Mouse (Mus musculus) small intestine, adult 2 months (tissue): ENCODE data around the gene Gm45902.

ENCODE experiments used
- CTCF ChIP-seq: fragments of 200-500 bp; IDR thresholded peaks from 2 replicates; pipeline ENCODE4 v1.5.1; 2012; ENCODE audit warnings: low read depth, mild to moderate bottlenecking, control low read depth, inconsistent platforms, low read length, moderate library complexity, mixed read lengths; ENCODE audit not compliant: insufficient replicate concordance, insufficient read length; ENCODE audit errors: extremely low read depth
- POLR2A ChIP-seq: fragments of 200-500 bp; IDR thresholded peaks from 2 replicates; pipeline ENCODE4 v1.6.1; 2012; ENCODE audit warnings: low read depth, mild to moderate bottlenecking, control low read depth, inconsistent platforms, low read length, moderate library complexity

DNA sequence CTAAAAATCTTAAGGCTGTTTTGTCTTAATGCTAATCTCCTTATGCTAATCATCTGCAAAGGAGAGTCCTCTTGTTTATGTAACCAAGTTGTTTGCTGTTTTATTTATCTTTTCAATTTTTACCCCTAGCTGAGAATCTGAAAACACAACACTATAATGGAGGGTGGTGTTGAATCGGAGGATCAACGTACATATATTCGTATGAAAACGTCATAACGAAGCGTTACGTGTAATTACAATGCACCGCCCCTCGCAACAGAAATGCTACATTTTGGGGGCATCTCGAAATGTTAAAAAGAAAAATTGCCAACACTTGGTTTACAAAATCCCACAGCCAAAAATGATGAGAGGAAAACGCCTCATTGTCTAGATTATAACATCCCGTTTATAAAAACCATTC is 38.7 kb downstream of the Gm45902 start:
- TF ChIP-seq POLR2A: no peak
- no peak for TF ChIP-seq CTCF
